Mouse (Mus musculus): ENCODE results near the gene Ireb2. TPM values are rescaled to one million over a fixed set of nuclear protein-coding genes. Genes with fewer than 3 reads are reported as not detected.
"Not testable (repeated sequence)": the region's sequence is repeated elsewhere in the genome, so short reads cannot be mapped to it uniquely, and the experiment has no call there.

The Ireb2 gene
- polyA plus RNA-seq (2011; ENCODE audit: insufficient read depth, insufficient read length, low replicate concordance, missing spikeins): 9.8 and 17.7 TPM in 2 replicates

GRCm38 (mm10) chr9:54863363-54864281 lies at the start of gene Ireb2:
Gene Ireb2, plus strand, starts transcription at chr9:54863789.
- peak within 1 kb of the TSS; percentile 99 for H3K4me3 ChIP-seq (replicated peaks; ENCODE audit: control insufficient read depth, low read depth, low read length)
- TF ChIP-seq CTCF (IDR thresholded peaks at IDR 0.05; ENCODE audit: control insufficient read depth, insufficient read depth, low read length) (no peak), POLR2A (IDR thresholded peaks at IDR 0.05; ENCODE audit: borderline replicate concordance, control insufficient read depth, low read depth, low read length) (peak; percentile 88)
- H3K4me1 ChIP-seq (ENCODE audit: control insufficient read depth, insufficient read depth, low read length): peaks cover 2% of the 10 kb centered on the region; the same call in 1 of the 2 replicates
- peak within 1 kb of the TSS; percentile 91 for H3K27ac ChIP-seq (ENCODE audit: control insufficient read depth, insufficient read depth, low read depth, low read length, poor library complexity)
- WGBS: under 1% methylated on average over 72 of the region's 72 CpGs

GRCm38 (mm10) chr9:54816508-54817201 lies 46.9 kb upstream of the Ireb2 start:
- Histone ChIP-seq H3K27ac (ENCODE audit: control insufficient read depth, insufficient read depth, low read depth, low read length, poor library complexity) (no peak overlapping the region), H3K4me1 (ENCODE audit: control insufficient read depth, insufficient read depth, low read length) (no peaks in the 10 kb centered on the region), H3K4me3 (replicated peaks; ENCODE audit: control insufficient read depth, low read depth, low read length) (no peak overlapping the region)
- TF ChIP-seq CTCF (IDR thresholded peaks at IDR 0.05; ENCODE audit: control insufficient read depth, insufficient read depth, low read length) (no peak), POLR2A (IDR thresholded peaks at IDR 0.05; ENCODE audit: borderline replicate concordance, control insufficient read depth, low read depth, low read length) (no peak)
- 72% methylated on average over 10 of the region's 10 CpGs for WGBS

GRCm38 (mm10) chr9:54821442-54822100 lies 42.0 kb upstream of the Ireb2 start:
- Histone ChIP-seq H3K4me1 (ENCODE audit: control insufficient read depth, insufficient read depth, low read length) (no peaks in the 10 kb centered on the region), H3K27ac (ENCODE audit: control insufficient read depth, insufficient read depth, low read depth, low read length, poor library complexity) (no peak overlapping the region), H3K4me3 (replicated peaks; ENCODE audit: control insufficient read depth, low read depth, low read length) (no peak overlapping the region)
- TF ChIP-seq POLR2A (IDR thresholded peaks at IDR 0.05; ENCODE audit: borderline replicate concordance, control insufficient read depth, low read depth, low read length): no peak
- TF ChIP-seq CTCF (IDR thresholded peaks at IDR 0.05; ENCODE audit: control insufficient read depth, insufficient read depth, low read length): peak; percentile 48
- WGBS: 65% methylated on average over 5 of the region's 5 CpGs

- no peak for TF ChIP-seq CTCF (IDR thresholded peaks at IDR 0.05; ENCODE audit: control insufficient read depth, insufficient read depth, low read length)
- no peak for TF ChIP-seq POLR2A (IDR thresholded peaks at IDR 0.05; ENCODE audit: borderline replicate concordance, control insufficient read depth, low read depth, low read length)
- H3K4me1 ChIP-seq (ENCODE audit: control insufficient read depth, insufficient read depth, low read length): no peaks in the 10 kb centered on the region
- no peak overlapping the region for H3K27ac ChIP-seq (ENCODE audit: control insufficient read depth, insufficient read depth, low read depth, low read length, poor library complexity)
- WGBS: 37% methylated on average over 2 of the region's 2 CpGs
- no peak overlapping the region for H3K4me3 ChIP-seq (replicated peaks; ENCODE audit: control insufficient read depth, low read depth, low read length)
Observed at GRCm38 (mm10) chr9:54829760-54830159, 33.8 kb upstream of the Ireb2 start.

GRCm38 (mm10) chr9:54830624-54831023 lies 33.0 kb upstream of the Ireb2 start:
- TF ChIP-seq POLR2A (IDR thresholded peaks at IDR 0.05; ENCODE audit: borderline replicate concordance, control insufficient read depth, low read depth, low read length): no peak
- TF ChIP-seq CTCF (IDR thresholded peaks at IDR 0.05; ENCODE audit: control insufficient read depth, insufficient read depth, low read length): peak; percentile 52
- H3K4me1 ChIP-seq (ENCODE audit: control insufficient read depth, insufficient read depth, low read length): no peaks in the 10 kb centered on the region
- whole genome bisulfite sequencing: 36% methylated on average over 3 of the region's 3 CpGs
- no peak overlapping the region for H3K27ac ChIP-seq (ENCODE audit: control insufficient read depth, insufficient read depth, low read depth, low read length, poor library complexity)
- no peak overlapping the region for H3K4me3 ChIP-seq (replicated peaks; ENCODE audit: control insufficient read depth, low read depth, low read length)

- Histone ChIP-seq H3K4me1 (ENCODE audit: control insufficient read depth, insufficient read depth, low read length) (no peaks in the 10 kb centered on the region), H3K4me3 (replicated peaks; ENCODE audit: control insufficient read depth, low read depth, low read length) (no peak overlapping the region), H3K27ac (ENCODE audit: control insufficient read depth, insufficient read depth, low read depth, low read length, poor library complexity) (no peak overlapping the region)
- TF ChIP-seq POLR2A (IDR thresholded peaks at IDR 0.05; ENCODE audit: borderline replicate concordance, control insufficient read depth, low read depth, low read length) (no peak), CTCF (IDR thresholded peaks at IDR 0.05; ENCODE audit: control insufficient read depth, insufficient read depth, low read length) (no peak)
- 30% methylated on average over 1 of the region's 1 CpGs for WGBS
Observed at GRCm38 (mm10) chr9:54833831-54834230, 29.8 kb upstream of the Ireb2 start.

GRCm38 (mm10) chr9:54835951-54836717 lies 27.5 kb upstream of the Ireb2 start:
- 82% methylated on average over 6 of the region's 6 CpGs for WGBS
- not testable (repeated sequence) for H3K27ac ChIP-seq (ENCODE audit: control insufficient read depth, insufficient read depth, low read depth, low read length, poor library complexity); H3K4me1 ChIP-seq (ENCODE audit: control insufficient read depth, insufficient read depth, low read length); H3K4me3 ChIP-seq (replicated peaks; ENCODE audit: control insufficient read depth, low read depth, low read length)

Measured in bone marrow, adult 2 months (tissue).